Mouse (Mus musculus): ENCODE measurements around the gene Asb3.

Asb3 gene

GRCm38 (mm10) chr11:30885171-30885871 lies at the start of gene Asb3, which contains the start of gene Gpr75:
Asb3 (plus strand) TSS chr11:30885416.
Gpr75 (plus strand) TSS chr11:30885358.
- peak; percentile 72 for DNase-seq (ENCODE audit: low spot score)

GRCm38 (mm10) chr11:30838793-30839192 lies 46.4 kb upstream of the Asb3 start:
- no peak for DNase-seq (ENCODE audit: low spot score)

- no peak for DNase-seq (ENCODE audit: low spot score)
Measured at GRCm38 (mm10) chr11:30844355-30844754, 40.9 kb upstream of the Asb3 start.

GRCm38 (mm10) chr11:30872425-30872824 lies 12.8 kb upstream of the Asb3 start:
- no peak for DNase-seq (ENCODE audit: low spot score)

- DNase-seq (ENCODE audit: low spot score) = no peak
Measured at GRCm38 (mm10) chr11:30888153-30888552, 2.9 kb downstream of the Asb3 start.

- DNase-seq (ENCODE audit: low spot score) = no peak
Measured at GRCm38 (mm10) chr11:30896201-30896600, 11.0 kb downstream of the Asb3 start.

DNA sequence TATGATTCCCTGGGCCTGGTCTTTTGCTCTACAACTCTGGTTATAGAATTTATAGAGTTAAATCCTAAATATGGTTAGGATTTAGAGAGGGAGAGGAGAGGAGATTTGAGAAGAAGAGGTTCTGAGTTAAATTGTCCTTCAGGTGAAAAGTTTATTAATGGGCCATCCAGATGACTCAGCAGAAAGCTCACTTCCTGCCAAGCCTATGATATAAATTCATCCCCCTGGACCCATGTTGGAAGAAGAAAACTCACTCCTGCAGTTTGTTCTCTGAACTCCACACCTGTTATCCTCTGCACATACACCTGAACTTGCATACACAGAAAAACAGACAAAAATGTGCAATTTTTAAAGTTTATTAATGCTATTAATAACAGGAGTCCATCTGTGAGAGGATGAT lies 14.1 kb downstream of the Asb3 start:
- no peak for DNase-seq (ENCODE audit: low spot score)

- no peak for DNase-seq (ENCODE audit: low spot score)
Measured at GRCm38 (mm10) chr11:30912311-30912710, 27.1 kb downstream of the Asb3 start.

GRCm38 (mm10) chr11:30920641-30921040 lies 35.4 kb downstream of the Asb3 start:
- no peak for DNase-seq (ENCODE audit: low spot score)

DNA sequence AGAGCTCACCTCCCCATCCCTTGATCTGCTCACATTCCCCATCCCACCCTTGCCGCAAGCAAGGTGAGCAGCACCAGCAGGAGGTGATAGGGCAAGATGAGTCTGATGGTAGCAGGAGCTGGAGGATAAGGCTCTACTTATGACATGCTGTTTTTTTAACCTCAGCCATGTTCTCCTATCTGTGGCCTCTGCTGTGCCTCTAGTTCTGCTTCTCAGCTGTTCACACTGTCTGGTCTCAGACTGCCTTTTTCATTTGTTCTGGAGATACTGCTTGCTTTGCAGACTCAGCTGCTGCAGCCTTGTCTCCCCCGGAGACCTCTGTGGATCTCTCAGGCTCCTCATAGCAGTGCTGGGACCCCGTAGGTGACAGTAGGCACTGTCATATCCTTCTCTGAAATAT lies 38.1 kb downstream of the Asb3 start:
- no peak for DNase-seq (ENCODE audit: low spot score)

DNA sequence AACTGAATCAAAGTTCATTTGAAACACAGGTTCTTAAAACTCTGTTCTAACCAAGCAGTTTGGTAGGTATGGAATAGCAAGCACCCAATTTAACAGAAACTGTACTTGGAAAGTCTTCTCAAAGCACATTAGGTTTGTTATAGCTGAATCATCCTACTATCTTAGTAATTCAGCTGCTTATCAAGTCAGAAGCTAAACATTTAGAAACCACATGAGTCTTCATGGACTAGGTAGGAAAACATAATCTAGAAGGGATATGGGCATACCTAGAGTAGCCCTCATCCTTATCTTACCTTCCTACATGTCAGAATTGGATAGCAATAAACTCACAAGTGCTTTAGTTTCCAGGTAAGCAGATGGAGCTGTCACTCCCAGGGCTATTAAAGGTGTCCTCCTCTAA lies 42.9 kb downstream of the Asb3 start:
- no peak for DNase-seq (ENCODE audit: low spot score)

DNA sequence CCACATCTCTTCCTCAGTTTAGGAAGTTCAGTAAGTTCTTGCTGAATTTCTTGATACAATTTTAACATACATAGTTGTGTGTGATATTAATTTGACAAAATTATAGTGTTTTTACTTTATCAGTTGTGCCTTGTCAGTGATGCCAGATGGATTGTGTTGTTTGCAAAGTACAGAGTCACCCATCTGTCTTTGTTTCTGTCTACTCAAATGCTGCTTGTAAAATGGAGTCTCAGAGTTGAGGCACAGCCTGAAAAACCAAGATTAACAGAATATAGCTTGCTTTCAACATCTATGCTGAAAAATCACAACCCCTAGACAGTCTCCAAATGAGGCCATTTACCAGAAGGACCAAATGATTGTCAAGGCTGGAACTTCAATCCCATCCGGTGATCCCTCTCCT lies 43.3 kb downstream of the Asb3 start:
- no peak for DNase-seq (ENCODE audit: low spot score)

DNA sequence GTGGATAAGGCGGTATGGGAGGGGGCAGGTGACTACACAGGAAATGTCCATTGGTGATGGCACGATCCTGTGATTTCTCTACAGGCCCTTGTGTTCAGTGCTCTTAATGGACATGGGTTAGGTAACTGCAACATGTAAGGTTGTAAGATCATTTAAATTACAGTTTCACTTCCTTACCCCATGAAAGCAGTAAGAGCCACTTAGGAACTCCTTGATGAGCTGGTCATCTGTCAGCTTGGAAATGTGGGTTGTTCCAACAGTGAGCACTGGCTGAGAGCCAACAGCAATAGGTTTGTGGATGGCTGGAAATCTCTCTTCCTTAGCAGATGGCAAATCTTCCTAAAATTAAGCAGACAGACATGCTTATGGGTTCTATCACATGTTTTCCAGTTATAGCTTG lies 58.3 kb downstream of the Asb3 start:
- no peak for DNase-seq (ENCODE audit: low spot score)

- no peak for DNase-seq (ENCODE audit: low spot score)
Measured at GRCm38 (mm10) chr11:30952829-30953228, 67.6 kb downstream of the Asb3 start.

DNA sequence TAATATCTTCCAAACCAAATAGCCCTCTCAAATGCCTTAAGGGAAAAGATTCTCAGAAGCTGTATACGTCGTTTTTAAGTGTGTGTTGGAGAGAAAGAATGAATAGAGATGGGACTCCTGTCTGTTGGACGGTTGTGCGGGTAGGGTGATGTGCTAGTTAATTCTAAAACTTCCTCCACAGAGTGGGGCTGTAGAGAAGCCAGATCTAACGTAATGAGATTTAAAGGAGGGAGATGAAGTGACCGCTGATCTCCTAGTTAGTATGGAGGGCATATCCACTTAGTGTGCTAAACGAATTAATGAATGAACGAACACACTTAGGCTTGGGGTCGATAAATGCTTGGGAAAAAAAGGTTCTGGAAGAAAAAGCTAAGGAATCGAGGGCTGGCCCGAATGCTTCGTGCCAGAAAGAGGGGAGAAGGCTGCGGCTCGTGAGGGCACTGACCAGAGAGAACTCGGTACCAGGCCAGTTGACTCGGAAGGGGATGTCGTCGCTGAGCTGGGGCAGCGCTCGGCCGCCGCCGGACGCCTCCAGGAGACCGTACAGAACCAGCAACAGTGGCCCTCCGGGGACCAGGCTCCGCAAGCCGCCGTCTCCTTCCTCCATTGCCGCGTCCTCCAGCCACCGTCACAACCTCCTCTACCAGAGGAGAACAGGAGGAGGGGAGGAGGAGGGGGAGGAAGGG lies 68.4 kb downstream of the Asb3 start:
- DNase-seq (ENCODE audit: low spot score) = peak; percentile 62

- DNase-seq (ENCODE audit: low spot score) = peak; percentile 87
Measured at GRCm38 (mm10) chr11:30954279-30954725, 69.1 kb downstream of the Asb3 start, which contains the start of gene Erlec1. Erlec1 (minus strand) TSS chr11:30954335.

- no peak for DNase-seq (ENCODE audit: low spot score)
Measured at GRCm38 (mm10) chr11:30985237-30985636, 100.0 kb downstream of the Asb3 start.

- DNase-seq (ENCODE audit: low spot score) = peak; percentile 92
Measured at GRCm38 (mm10) chr11:30985877-30986624, 100.8 kb downstream of the Asb3 start, which contains the start of gene Chac2. Chac2 (minus strand) TSS chr11:30986350.

DNA sequence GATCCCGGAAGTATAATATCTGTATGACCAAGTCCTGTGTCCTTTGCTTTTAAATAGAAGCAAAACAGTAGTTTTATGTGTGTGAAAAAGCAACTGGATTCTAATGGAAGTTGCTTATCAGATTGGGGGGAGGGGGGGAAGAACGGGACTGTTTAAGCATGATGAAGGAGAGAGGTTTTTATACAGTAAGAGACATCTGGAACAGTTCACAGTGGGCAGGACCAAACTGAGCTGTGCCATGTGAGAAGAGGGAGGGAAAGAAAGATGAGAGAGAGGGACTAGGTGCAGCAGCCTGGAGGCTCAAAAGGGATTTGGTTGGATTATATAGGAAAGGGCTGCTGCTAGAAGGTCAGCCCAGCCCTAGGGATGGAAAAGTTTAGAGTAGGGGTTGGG lies 101.4 kb downstream of the Asb3 start:
- DNase-seq (ENCODE audit: low spot score) = no peak

GRCm38 (mm10) chr11:30996670-30997069 lies 111.5 kb downstream of the Asb3 start:
- DNase-seq (ENCODE audit: low spot score) = no peak

- DNase-seq (ENCODE audit: low spot score) = no peak
Measured at GRCm38 (mm10) chr11:30998199-30998598, 113.0 kb downstream of the Asb3 start.

DNA sequence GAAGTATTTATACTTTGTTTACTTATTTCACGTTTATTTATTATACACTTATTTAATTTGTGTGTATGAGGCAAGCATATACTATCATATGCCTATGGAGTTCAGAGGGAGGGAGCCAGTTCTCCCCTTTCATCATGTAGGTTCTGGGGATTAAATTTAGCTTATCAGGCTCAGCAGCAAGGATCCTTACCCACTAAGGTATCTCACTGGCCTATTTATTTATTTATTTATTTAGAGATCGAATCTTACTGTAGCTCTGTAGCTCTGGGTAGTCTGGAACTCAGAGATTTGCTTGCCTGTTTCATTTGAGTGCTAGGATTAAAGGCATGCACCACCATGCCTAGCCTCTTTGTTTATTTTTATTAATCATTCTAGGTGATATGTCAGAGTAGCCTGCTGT lies 113.5 kb downstream of the Asb3 start:
- DNase-seq (ENCODE audit: low spot score) = no peak

DNA sequence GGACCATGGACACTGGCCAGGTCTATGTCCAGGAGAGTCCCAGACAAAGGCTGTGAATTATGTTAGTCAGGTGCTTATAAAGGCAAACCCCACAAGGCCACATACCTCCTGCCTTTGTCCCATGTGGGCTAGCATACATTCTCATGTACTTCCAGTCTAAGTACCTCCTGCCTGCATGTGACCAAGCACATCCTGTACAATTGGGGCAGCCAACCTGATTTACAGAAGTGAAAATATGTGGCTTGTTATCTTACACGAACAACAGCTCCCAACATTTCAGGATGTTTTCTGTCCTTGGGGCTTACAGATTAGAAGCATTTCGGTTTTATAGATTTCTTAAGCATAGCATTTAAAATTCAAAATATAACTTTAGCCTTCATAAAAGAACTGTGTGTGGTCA lies 114.8 kb downstream of the Asb3 start:
- no peak for DNase-seq (ENCODE audit: low spot score)

Data from testis, postnatal 10 days (tissue).